ENCODE assay signal across 19 mouse cellular contexts in the genomic region with DNA sequence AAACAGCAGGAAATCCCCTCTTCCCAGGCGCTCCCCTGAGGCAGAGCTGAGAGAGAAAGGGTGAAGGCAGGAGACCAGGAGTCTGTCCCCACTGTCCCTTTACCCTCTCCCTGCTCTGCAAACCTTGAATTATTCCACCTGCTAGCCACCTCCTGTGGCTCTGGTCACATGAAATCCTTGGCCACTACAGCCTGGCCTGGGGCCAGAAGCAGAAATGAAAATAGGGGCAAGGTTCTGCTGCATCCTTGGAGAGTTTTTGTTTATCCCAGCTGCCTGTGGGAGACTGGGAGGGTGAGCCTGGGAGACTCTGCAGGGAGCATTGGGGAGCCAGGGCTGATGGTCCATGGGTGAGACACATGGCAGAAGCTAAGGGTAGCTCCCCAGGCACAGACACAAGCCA.
A peak's percentile ranks its signal among the peaks of the same experiment; 100 is the strongest.
DNase-seq lines count a peak whose midpoint lies in the region; ATAC-seq lines count a peak whose summit lies in the region.
"Had no signal": no experiment of that assay in that cellular context is flagged by ENCODE, and none has a peak within 500 bp of the region (broad histone marks: within the 10 kb centered on the region; RNA-seq: fewer than 3 reads in every experiment).

No protein-coding gene starts in this region.

- DNase-seq in adrenal gland, adult (ENCODE audit: inconsistent age in 2 of 2, low spot score in 1 of 2), result peak; percentile 48 to 84
- no peak for DNase-seq in adrenal gland, postnatal 4 days (ENCODE audit: low spot score in 2 of 2)
- peak; percentile 58 for DNase-seq in ovary, postnatal 36 days (ENCODE audit: low spot score)
- no peak for DNase-seq in ovary, postnatal 10 days (ENCODE audit: low spot score)
- DNase-seq in kidney, postnatal 25 days, result peak; percentile 87 to 92
- no peak for DNase-seq in lung, postnatal 10 days
- no peak for DNase-seq in embryonic facial prominence, embryonic 10.5 days (ENCODE audit: low spot score)
- DNase-seq: gastrocnemius, adult 2 months; heart, adult 11 months; thymus, adult 18-20 months had no signal

- no peak for ATAC-seq in CD4-positive, CD25-positive, alpha-beta regulatory T cell, adult 4 months
- ATAC-seq: forebrain, embryonic 16.5 days; midbrain, embryonic 13.5 days had no signal

- 60% methylated on average over 1 of the region's 1 CpGs for WGBS in embryonic facial prominence, embryonic 10.5 days

- H3K27me3 ChIP-seq in embryonic facial prominence, embryonic 10.5 days (replicated peaks; ENCODE audit: low read depth, poor library complexity, severe bottlenecking), result peaks cover 52% of the 10 kb centered on the region

- H3K9me3 ChIP-seq in embryonic facial prominence, embryonic 10.5 days, result 0 out of 2 replicates have a peak, but pooled peaks cover 5% of the 10 kb centered on the region
- H3K9me3 ChIP-seq: heart, embryonic 15.5 days; midbrain, embryonic 13.5 days had no signal

- H3K36me3 ChIP-seq in embryonic facial prominence, embryonic 10.5 days (replicated peaks), result no peaks in the 10 kb centered on the region
- H3K36me3 ChIP-seq: heart, embryonic 15.5 days; midbrain, embryonic 13.5 days had no signal

- no peak overlapping the region for H3K4me3 ChIP-seq in embryonic facial prominence, embryonic 10.5 days
- H3K4me3 ChIP-seq: erythroblast, embryonic 14.5 days; gastrocnemius, adult 2 months; heart, embryonic 15.5 days; midbrain, embryonic 13.5 days had no signal

- no peak overlapping the region for H3K27ac ChIP-seq in embryonic facial prominence, embryonic 10.5 days (replicated peaks)
- H3K27ac ChIP-seq: gastrocnemius, adult 2 months; heart, embryonic 15.5 days; hindbrain, embryonic 14.5 days; kidney, postnatal 0 days; liver, embryonic 14.5 days; macrophage; midbrain, embryonic 13.5 days had no signal

- peaks cover 13% of the 10 kb centered on the region for H3K4me1 ChIP-seq in embryonic facial prominence, embryonic 10.5 days

Comparison
In these comparisons a context has a peak if more than half of its experiments do, and no peak if none do; other contexts are left out.
1. DNase-seq: peak in adrenal gland, adult (2 of 2), ovary, postnatal 36 days (single experiment) and kidney, postnatal 25 days (2 of 2); none in adrenal gland, postnatal 4 days (0 of 2), ovary, postnatal 10 days (single experiment), lung, postnatal 10 days (single experiment) and embryonic facial prominence, embryonic 10.5 days (single experiment).